Mouse (Mus musculus) left cerebral cortex, postnatal 36 days (tissue): ENCODE measurements around the gene Lmntd1. TPM values are rescaled to one million over a fixed set of nuclear protein-coding genes. Genes with fewer than 3 reads are reported as not detected.

Source experiments
- DNase-seq, 2 experiments: peaks; one replicate each; pipeline ENCODE4 v3.0.0; 2021 to 2022; ENCODE audit warnings: low spot score in 2 of 2, mixed read lengths in 1 of 2
- intact Hi-C: fragments of 180-260 bp; cut with DNase I; formaldehyde crosslinking; loops from one replicate; pipeline ENCODE4 v1.15.1; 2025
- total RNA-seq, 2 experiments: library from RNA; stranded (reverse); gene quantifications; 2 replicates each; pipeline ENCODE4 v1.2.3; 2021

Gene Lmntd1
- total RNA-seq, 2 experiments from 2014 or later, result 1.0 to 1.9 TPM

- intact Hi-C loops, result no loop called here
- peak; percentile 15 to 54 for DNase-seq
These were observed 163.3 kb downstream of the Lmntd1 start for GRCm38 (mm10) chr6:145450628-145451403.

DNA sequence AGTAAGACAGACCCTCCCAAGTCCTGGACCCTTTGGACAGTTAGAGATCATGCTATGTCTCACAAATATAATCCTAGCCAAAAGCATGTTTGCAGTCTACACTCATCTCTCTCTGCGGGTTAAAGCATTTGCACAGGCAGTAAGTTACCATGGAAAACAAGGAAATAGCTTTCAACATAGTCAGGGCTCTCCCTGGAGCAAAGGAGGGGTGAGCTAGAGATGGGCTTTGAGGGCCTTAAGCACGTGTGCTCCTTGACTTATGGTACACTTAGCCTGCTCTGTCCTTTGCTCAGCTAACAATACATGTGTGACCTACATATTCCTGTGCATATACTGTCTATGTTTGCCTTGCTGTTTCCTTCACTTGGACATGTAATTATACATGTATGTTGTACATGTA, 165.8 kb downstream of the Lmntd1 start:
- DNase-seq, result no peak
- intact Hi-C loops, result loop anchor here (10.0 kb wide), 1 partner anchor 346 kb away; no protein-coding TSS in a partner anchor

DNA sequence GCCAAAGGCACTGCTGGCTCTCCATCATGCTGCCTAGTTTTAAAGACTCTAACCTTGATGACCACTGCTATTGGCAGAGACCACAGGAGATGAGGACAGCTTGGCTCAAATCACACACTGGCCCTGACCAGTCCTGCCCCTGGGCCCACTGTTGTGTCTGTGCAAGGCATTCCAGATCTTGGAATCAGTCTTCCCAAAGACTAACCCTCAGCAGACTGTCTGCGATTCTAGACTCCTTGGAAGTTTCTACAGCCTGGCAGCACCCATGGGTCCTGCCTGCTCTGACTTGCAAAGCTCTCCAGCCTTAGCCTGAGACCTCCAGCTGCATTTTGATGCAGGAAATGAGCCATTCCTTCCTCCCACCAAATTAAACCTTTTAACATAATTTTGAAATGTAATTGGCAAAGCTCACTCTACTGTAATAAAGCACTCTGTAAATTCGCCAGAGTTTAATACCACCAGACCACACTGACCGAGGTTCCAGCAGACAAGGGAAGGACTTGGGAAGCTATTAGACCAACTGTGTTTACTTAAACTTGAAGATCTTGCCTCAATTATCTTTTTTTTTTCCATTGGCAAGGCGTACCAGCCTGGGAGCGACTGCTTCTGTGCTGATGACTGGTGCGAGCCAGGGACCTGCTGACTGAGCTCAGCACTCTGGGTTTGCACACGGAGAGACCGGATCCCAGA, 168.2 kb downstream of the Lmntd1 start:
- intact Hi-C loops, result loop anchor here (10.0 kb wide), 1 partner anchor 349 kb away; no protein-coding TSS in a partner anchor

GRCm38 (mm10) chr6:145445380-145445779, 168.7 kb downstream of the Lmntd1 start:
- intact Hi-C loops, result loop anchor here (10.0 kb wide), 1 partner anchor 349 kb away; no protein-coding TSS in a partner anchor
- no peak for DNase-seq

More for the DNA sequence above, 168.2 kb downstream of the Lmntd1 start:
- DNase-seq, result no peak

DNA sequence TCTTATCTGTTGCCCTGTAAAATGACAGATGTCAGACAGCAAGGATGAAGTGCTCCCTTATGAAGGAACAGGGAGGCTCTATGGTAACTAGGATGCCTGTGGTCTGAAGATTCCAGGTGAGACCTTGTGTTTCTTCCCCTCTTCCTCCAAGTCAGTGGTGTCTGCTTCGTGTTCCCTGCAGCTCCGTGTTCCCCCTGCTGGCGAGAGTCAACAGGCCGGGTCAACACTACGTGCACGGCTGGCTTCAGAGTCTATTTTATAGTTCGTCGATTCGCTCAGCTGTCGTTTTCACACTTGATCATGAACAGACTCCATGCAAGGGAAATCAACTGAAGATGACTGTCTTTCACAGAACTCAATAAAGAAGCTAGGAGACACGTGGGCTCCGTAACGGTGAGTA, 171.3 kb downstream of the Lmntd1 start:
- intact Hi-C loops, result loop anchor here (10.0 kb wide), 1 partner anchor 352 kb away; no protein-coding TSS in a partner anchor
- no peak for DNase-seq

DNA sequence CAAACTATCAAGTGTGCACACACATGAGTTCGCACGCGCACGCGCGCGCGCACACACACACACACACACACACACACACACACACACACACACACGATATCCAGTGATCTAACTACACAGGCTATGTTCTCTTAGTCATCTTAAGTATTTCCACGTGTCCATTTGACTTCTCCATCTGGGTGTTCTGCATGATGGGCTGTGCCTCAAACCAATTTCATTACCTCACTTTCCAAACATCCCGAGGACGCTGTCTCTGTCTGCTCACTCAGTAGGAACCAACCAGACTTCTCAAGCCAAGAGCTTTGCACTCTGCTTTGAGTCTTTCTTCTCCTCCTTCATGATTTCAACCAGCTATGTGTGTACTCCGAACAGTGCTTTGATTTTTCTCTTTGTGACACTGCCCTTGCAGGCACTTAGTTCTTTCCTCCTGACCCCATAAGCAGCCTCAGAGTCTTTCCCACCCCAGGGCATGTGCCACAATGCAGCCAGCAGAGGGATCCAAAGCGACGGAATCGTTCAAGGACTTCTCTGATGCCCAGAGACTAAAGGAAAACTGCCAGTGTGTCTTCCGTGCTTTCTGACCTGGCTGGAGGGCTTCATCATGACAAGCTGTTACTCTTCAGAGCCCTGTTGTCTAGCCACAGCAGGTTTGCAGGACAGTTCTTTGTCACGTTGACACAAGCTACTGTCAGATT, 172.6 kb downstream of the Lmntd1 start:
- intact Hi-C loops, result loop anchor here (10.0 kb wide), 1 partner anchor 353 kb away; no protein-coding TSS in a partner anchor
- peak in 1 of 2 experiments; percentile 24 for DNase-seq

- intact Hi-C loops, result no loop called here
These were observed 175.3 kb downstream of the Lmntd1 start for GRCm38 (mm10) chr6:145438851-145439250.

DNA sequence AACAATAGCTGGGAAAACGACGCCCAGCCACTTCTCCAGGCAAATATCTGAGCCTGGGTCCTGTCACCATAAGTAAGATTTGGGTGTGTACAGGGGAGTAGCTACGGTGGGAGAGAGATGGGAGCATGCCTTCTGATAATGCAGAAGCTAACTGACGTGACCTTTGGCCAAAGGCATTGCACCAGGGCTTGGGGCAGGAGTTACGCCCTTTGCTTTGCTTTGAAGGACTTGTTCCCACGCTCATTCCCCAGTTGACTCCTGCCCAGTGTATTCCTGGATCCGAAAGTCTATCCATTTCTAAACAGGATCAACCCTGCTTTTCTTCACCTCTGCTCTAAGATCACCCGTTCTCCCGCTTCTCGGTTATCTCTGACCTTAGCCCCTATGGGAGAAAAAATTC, 178.4 kb downstream of the Lmntd1 start:
- intact Hi-C loops, result no loop called here
- DNase-seq, result no peak

More at GRCm38 (mm10) chr6:145438851-145439250, 175.3 kb downstream of the Lmntd1 start:
- DNase-seq, result no peak

- intact Hi-C loops, result no loop called here
These were observed 179.0 kb downstream of the Lmntd1 start for GRCm38 (mm10) chr6:145435156-145435555.

GRCm38 (mm10) chr6:145433897-145434296, 180.2 kb downstream of the Lmntd1 start:
- no peak for DNase-seq
- intact Hi-C loops, result no loop called here

More at GRCm38 (mm10) chr6:145435156-145435555, 179.0 kb downstream of the Lmntd1 start:
- DNase-seq, result no peak

- no peak for DNase-seq
- intact Hi-C loops, result no loop called here
These were observed 181.1 kb downstream of the Lmntd1 start for GRCm38 (mm10) chr6:145432711-145433708.

- intact Hi-C loops, result no loop called here
- DNase-seq, result no peak
These were observed 182.4 kb downstream of the Lmntd1 start for GRCm38 (mm10) chr6:145431747-145432146.

- intact Hi-C loops, result no loop called here
- DNase-seq, result peak in 1 of 2 experiments; percentile 3
These were observed 186.7 kb downstream of the Lmntd1 start for GRCm38 (mm10) chr6:145427411-145427810.

- no peak for DNase-seq
- intact Hi-C loops, result no loop called here
These were observed 187.6 kb downstream of the Lmntd1 start for GRCm38 (mm10) chr6:145426501-145426900.

DNA sequence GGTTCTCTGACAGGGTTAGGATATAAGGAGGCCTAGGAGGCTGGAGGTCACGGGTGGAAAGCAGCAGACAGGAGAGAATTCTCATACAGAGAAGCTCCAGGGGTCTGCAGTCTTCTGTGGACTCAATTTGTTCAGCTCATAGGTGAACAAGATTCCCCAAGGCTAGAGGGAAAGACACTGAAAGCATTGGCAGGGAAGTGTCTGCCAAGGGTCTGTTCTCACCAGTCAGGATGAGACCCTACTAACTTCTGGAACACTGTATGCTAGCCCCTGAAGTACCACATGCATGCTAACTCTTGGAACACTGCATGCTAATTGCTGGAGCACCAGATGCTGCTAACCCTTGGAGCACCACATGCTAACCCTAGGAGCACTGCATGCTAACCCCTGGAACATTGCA, 190.0 kb downstream of the Lmntd1 start:
- intact Hi-C loops, result no loop called here
- DNase-seq, result no peak

- intact Hi-C loops, result no loop called here
- peak; percentile 17 to 28 for DNase-seq
These were observed 190.6 kb downstream of the Lmntd1 start for GRCm38 (mm10) chr6:145423484-145423883.

DNA sequence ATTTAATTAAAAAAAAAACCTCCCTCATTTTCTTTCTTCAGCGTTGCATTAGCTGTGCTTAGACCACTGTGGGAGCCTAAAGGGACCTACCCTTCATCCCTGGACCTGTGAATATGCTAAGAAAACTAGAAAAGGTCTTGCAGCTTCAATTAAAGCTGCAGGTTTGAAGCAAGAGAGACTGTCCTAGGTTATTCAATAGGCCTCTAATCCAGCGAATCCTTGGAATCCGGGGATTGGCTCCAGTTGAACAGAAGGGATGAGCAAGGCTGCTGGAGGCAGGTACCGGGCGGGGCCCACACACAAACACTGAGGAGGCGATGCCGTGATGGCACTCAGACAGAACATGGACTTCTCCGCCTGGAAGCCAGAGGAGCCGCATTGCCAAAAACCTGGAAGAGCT, 192.5 kb downstream of the Lmntd1 start:
- intact Hi-C loops, result no loop called here

GRCm38 (mm10) chr6:145420407-145420806, 193.7 kb downstream of the Lmntd1 start:
- intact Hi-C loops, result no loop called here
- no peak for DNase-seq

More for the DNA sequence above, 192.5 kb downstream of the Lmntd1 start:
- no peak for DNase-seq

DNA sequence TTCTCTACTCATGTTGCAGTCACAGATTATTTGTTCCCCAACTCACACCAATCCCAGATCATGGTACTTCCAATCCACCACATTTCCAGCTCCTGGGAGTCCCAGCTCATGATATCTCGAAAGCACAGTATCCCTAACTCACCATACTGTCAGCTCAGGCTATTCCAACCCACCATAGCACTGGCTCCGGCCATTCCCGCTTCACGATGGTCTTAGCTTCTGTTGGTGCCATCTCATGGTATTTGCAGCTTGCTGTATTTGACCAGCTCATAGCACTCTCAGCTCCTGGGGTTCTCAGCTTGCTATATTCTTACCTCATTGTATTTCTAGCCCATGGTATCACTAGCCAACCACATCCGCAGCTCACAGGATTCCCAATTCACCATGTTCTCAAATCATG, 195.3 kb downstream of the Lmntd1 start:
- no peak for DNase-seq
- intact Hi-C loops, result no loop called here
